Mouse (Mus musculus) stomach, postnatal 0 days (tissue): ENCODE results near the gene Pld3. TPM values are rescaled to one million over a fixed set of nuclear protein-coding genes. Genes with fewer than 3 reads are reported as not detected.

ENCODE experiments used
- ATAC-seq: fragments of 200-750 bp; cut with Nextera tagmentation; 2 replicates; pipeline ENCODE4 v1.8.0; 2017; ENCODE audit not compliant: low FRiP score, low TSS enrichment
- DNase-seq: peaks from one replicate; pipeline ENCODE4 v3.0.0-alpha.2; 2016; ENCODE audit warnings: low spot score
- H3K27ac ChIP-seq: fragments of 300-500 bp; sonication (generic); replicated peaks from 2 replicates; pipeline ENCODE4 v1.5.1; 2014; ENCODE audit warnings: mild to moderate bottlenecking, control low read depth
- H3K27me3 ChIP-seq: fragments of 300-500 bp; sonication (generic); 2 replicates; pipeline ENCODE4 v1.6.1; 2014; ENCODE audit warnings: low read length; ENCODE audit not compliant: control insufficient read depth, insufficient read depth
- H3K36me3 ChIP-seq: fragments of 300-500 bp; sonication (generic); 2 replicates; pipeline ENCODE4 v1.6.1; 2014; ENCODE audit warnings: low read length, mixed read lengths; ENCODE audit not compliant: control insufficient read depth, insufficient read depth
- H3K4me1 ChIP-seq: fragments of 300-500 bp; sonication (generic); replicated peaks from 2 replicates; pipeline ENCODE4 v1.6.1; 2014; ENCODE audit warnings: antibody characterized with exemption; ENCODE audit not compliant: control insufficient read depth, insufficient read depth
- H3K4me2 ChIP-seq: fragments of 300-500 bp; sonication (generic); replicated peaks from 2 replicates; pipeline ENCODE4 v1.6.1; 2014; ENCODE audit warnings: low read depth, mild to moderate bottlenecking, control low read depth, moderate library complexity
- H3K4me3 ChIP-seq: fragments of 300-500 bp; sonication (generic); 2 replicates; pipeline ENCODE4 v1.5.1; 2014; ENCODE audit warnings: low read depth, low read length, control low read depth
- H3K9ac ChIP-seq: fragments of 300-500 bp; sonication (generic); 2 replicates; pipeline ENCODE4 v1.6.1; 2014; ENCODE audit warnings: mild to moderate bottlenecking, low read length, control low read depth, mixed read lengths
- H3K9me3 ChIP-seq: fragments of 300-500 bp; sonication (generic); 2 replicates; pipeline ENCODE4 v1.6.1; 2016; ENCODE audit warnings: low read length; ENCODE audit not compliant: control insufficient read depth
- CTCF ChIP-seq: IDR thresholded peaks from 2 replicates; pipeline ENCODE4 v1.5.1; 2016; ENCODE audit warnings: antibody characterized with exemption, low read depth, mild to moderate bottlenecking, moderate library complexity
- EP300 ChIP-seq: optimal IDR thresholded peaks from 2 replicates; pipeline ENCODE3; 2016; ENCODE audit warnings: antibody characterized with exemption
- WGBS: fragments of 180-500 bp; shearing (Covaris S2); extraction: QIAGEN DNeasy Blood & Tissue Kit; methylation state at CpG from one replicate; pipeline ENCODE4 v1.1.7; 2014; 5-methylcytosine and 5-hydroxymethylcytosine counted together
- polyA plus RNA-seq: library from polyadenylated mRNA; unstranded; fragments of >200 nt; fragmentation: Nextera tagmentation; extraction: Ambion mirVana; gene quantifications from 2 replicates; pipeline ENCODE4 v1.2.1, GENCODE M21; 2015

Pld3 gene
- polyA plus RNA-seq, 1 experiment from 2014 or later, result 117 TPM

GRCm38 (mm10) chr7:27526039-27526827, 26.8 kb downstream of the Pld3 start:
- no peak overlapping the region for H3K4me3 ChIP-seq
- H3K9ac ChIP-seq, result no peak overlapping the region; the same call in 1 of the 2 replicates
- no peaks in the 10 kb centered on the region for H3K9me3 ChIP-seq
- H3K36me3 ChIP-seq, result no peaks in the 10 kb centered on the region; the same call in 1 of the 2 replicates
- no peak overlapping the region for H3K4me2 ChIP-seq
- peak; percentile 84 for DNase-seq
- H3K27ac ChIP-seq, result no peak overlapping the region
- ATAC-seq, result peak; percentile 85
- H3K27me3 ChIP-seq, result no peaks in the 10 kb centered on the region
- no peaks in the 10 kb centered on the region for H3K4me1 ChIP-seq
- peak; percentile 97 for TF ChIP-seq CTCF
- TF ChIP-seq EP300, result no peak
- 20% methylated on average over 10 of the region's 10 CpGs for WGBS

- WGBS, result 92% methylated on average over 13 of the region's 13 CpGs
- Histone ChIP-seq H3K27me3 (no peaks in the 10 kb centered on the region), H3K9ac (no peak overlapping the region), H3K4me1 (no peaks in the 10 kb centered on the region), H3K36me3 (no peaks in the 10 kb centered on the region), H3K4me3 (no peak overlapping the region), H3K4me2 (no peak overlapping the region), H3K9me3 (no peaks in the 10 kb centered on the region), H3K27ac (no peak overlapping the region)
- ATAC-seq (no peak), DNase-seq (no peak)
- TF ChIP-seq CTCF, result no peak
- TF ChIP-seq EP300, result no peak
These were observed 29.2 kb downstream of the Pld3 start for GRCm38 (mm10) chr7:27523805-27524204.

GRCm38 (mm10) chr7:27522967-27523366, 30.1 kb downstream of the Pld3 start, which contains the start of gene Hipk4:
TSS of gene Hipk4 (plus strand) at chr7:27523267.
- H3K27me3 ChIP-seq, result no peaks in the 10 kb centered on the region
- no peak within 1 kb of the TSS for H3K4me3 ChIP-seq
- H3K4me2 ChIP-seq, result no peak within 1 kb of the TSS
- H3K9me3 ChIP-seq, result no peaks in the 10 kb centered on the region
- DNase-seq (no peak), ATAC-seq (no peak)
- TF ChIP-seq CTCF (no peak), EP300 (no peak)
- 51% methylated on average over 5 of the region's 5 CpGs for WGBS
- no peaks in the 10 kb centered on the region for H3K4me1 ChIP-seq
- no peaks in the 10 kb centered on the region for H3K36me3 ChIP-seq
- no peak within 1 kb of the TSS for H3K9ac ChIP-seq
- H3K27ac ChIP-seq, result no peak within 1 kb of the TSS

GRCm38 (mm10) chr7:27520599-27520998, 32.4 kb downstream of the Pld3 start:
- no peaks in the 10 kb centered on the region for H3K27me3 ChIP-seq
- TF ChIP-seq CTCF, result no peak
- TF ChIP-seq EP300, result no peak
- no peak overlapping the region for H3K9ac ChIP-seq
- peak; percentile 79 for DNase-seq
- no peak overlapping the region for H3K4me3 ChIP-seq
- no peak overlapping the region for H3K4me2 ChIP-seq
- H3K27ac ChIP-seq, result peak overlapping the region; percentile 50; the same call in 1 of the 2 replicates
- no peaks in the 10 kb centered on the region for H3K4me1 ChIP-seq
- peak; percentile 79 for ATAC-seq
- WGBS, result 44% methylated on average over 1 of the region's 1 CpGs
- no peaks in the 10 kb centered on the region for H3K9me3 ChIP-seq
- 0 out of 2 replicates have a peak, but pooled peaks cover 3% of the 10 kb centered on the region for H3K36me3 ChIP-seq

GRCm38 (mm10) chr7:27520104-27520503, 32.9 kb downstream of the Pld3 start:
- no peak overlapping the region for H3K4me3 ChIP-seq
- ATAC-seq (no peak), DNase-seq (no peak)
- H3K9me3 ChIP-seq, result no peaks in the 10 kb centered on the region
- TF ChIP-seq EP300, result no peak
- peak; percentile 37 for TF ChIP-seq CTCF
- 0 out of 2 replicates have a peak, but pooled peaks cover 3% of the 10 kb centered on the region for H3K36me3 ChIP-seq
- peak overlapping the region; percentile 40; the same call in 1 of the 2 replicates for H3K27ac ChIP-seq
- H3K4me2 ChIP-seq, result no peak overlapping the region
- no peaks in the 10 kb centered on the region for H3K4me1 ChIP-seq
- no peaks in the 10 kb centered on the region for H3K27me3 ChIP-seq
- no peak overlapping the region for H3K9ac ChIP-seq

GRCm38 (mm10) chr7:27518314-27518713, 34.7 kb downstream of the Pld3 start:
- no peaks in the 10 kb centered on the region for H3K9me3 ChIP-seq
- WGBS, result 82% methylated on average over 9 of the region's 9 CpGs
- H3K4me2 ChIP-seq, result no peak overlapping the region
- DNase-seq (no peak), ATAC-seq (no peak)
- TF ChIP-seq EP300 (no peak), CTCF (no peak)
- H3K9ac ChIP-seq, result no peak overlapping the region
- H3K4me1 ChIP-seq, result no peaks in the 10 kb centered on the region
- no peak overlapping the region for H3K4me3 ChIP-seq
- H3K27me3 ChIP-seq, result no peaks in the 10 kb centered on the region
- no peak overlapping the region for H3K27ac ChIP-seq
- H3K36me3 ChIP-seq, result 0 out of 2 replicates have a peak, but pooled peaks cover 3% of the 10 kb centered on the region
